Mouse (Mus musculus) liver, embryonic 13.5 days (tissue): ENCODE measurements around the gene Pmvk. TPM values are rescaled to one million over a fixed set of nuclear protein-coding genes. Genes with fewer than 3 reads are reported as not detected.

Source experiments
- ATAC-seq: fragments of 200-750 bp; cut with Nextera tagmentation; 2 replicates; pipeline ENCODE4 v1.8.0; 2017; ENCODE audit warnings: low read depth, mild to moderate bottlenecking, moderate number of reproducible peaks, moderate library complexity
- DNase-seq: peaks from one replicate; pipeline ENCODE4 v3.0.0; 2022
- H3K27ac ChIP-seq: fragments of 300-500 bp; sonication (generic); 2 replicates; pipeline ENCODE4 v1.5.1; 2015; ENCODE audit warnings: moderate library complexity, mild to moderate bottlenecking, inconsistent platforms
- H3K27me3 ChIP-seq: fragments of 300-500 bp; sonication (generic); 2 replicates; pipeline ENCODE4 v1.6.1; 2015; ENCODE audit warnings: mild to moderate bottlenecking, inconsistent platforms
- H3K36me3 ChIP-seq: fragments of 300-500 bp; sonication (generic); 2 replicates; pipeline ENCODE4 v1.6.1; 2015; ENCODE audit warnings: mild to moderate bottlenecking, inconsistent platforms
- H3K4me1 ChIP-seq: fragments of 300-500 bp; sonication (generic); replicated peaks from 2 replicates; pipeline ENCODE4 v1.6.1; 2015; ENCODE audit warnings: inconsistent platforms
- H3K4me2 ChIP-seq: fragments of 300-500 bp; sonication (generic); 2 replicates; pipeline ENCODE4 v1.6.1; 2015; ENCODE audit warnings: inconsistent platforms, mild to moderate bottlenecking, moderate library complexity
- H3K4me3 ChIP-seq: fragments of 300-500 bp; sonication (generic); replicated peaks from 2 replicates; pipeline ENCODE4 v1.5.1; 2015; ENCODE audit warnings: mild to moderate bottlenecking, inconsistent platforms
- H3K9ac ChIP-seq: fragments of 300-500 bp; sonication (generic); 2 replicates; pipeline ENCODE4 v1.6.1; 2015; ENCODE audit warnings: mild to moderate bottlenecking, inconsistent platforms
- H3K9me3 ChIP-seq: fragments of 300-500 bp; sonication (generic); replicated peaks from 2 replicates; pipeline ENCODE4 v1.6.1; 2016; ENCODE audit warnings: inconsistent platforms
- WGBS: fragments of 180-500 bp; shearing (Covaris S2); methylation state at CpG from one replicate; pipeline ENCODE4 v1.1.7; 2015; ENCODE audit not compliant: insufficient replicate concordance; 5-methylcytosine and 5-hydroxymethylcytosine counted together
- polyA plus RNA-seq: library from polyadenylated mRNA; unstranded; fragments of >200 nt; fragmentation: Nextera tagmentation; extraction: Ambion mirVana; gene quantifications from 2 replicates; pipeline ENCODE4 v1.2.1, GENCODE M21; 2015

Pmvk gene
- polyA plus RNA-seq = 39.5 and 40.4 TPM in 2 replicates

GRCm38 (mm10) chr3:89454401-89455177 lies at the start of gene Pmvk:
TSS of gene Pmvk (plus strand) at chr3:89454541.
- peaks cover 50% of the 10 kb centered on the region for H3K4me1 ChIP-seq

GRCm38 (mm10) chr3:89406887-89407286 lies 47.5 kb upstream of the Pmvk start:
- Histone ChIP-seq H3K4me1 (peaks cover 24% of the 10 kb centered on the region), H3K4me2 (no peak overlapping the region), H3K9me3 (no peaks in the 10 kb centered on the region), H3K27me3 (no peaks in the 10 kb centered on the region), H3K27ac (no peak overlapping the region), H3K9ac (no peak overlapping the region), H3K4me3 (no peak overlapping the region), H3K36me3 (peaks cover 64% of the 10 kb centered on the region)
- no peak for DNase-seq
- no peak for ATAC-seq
- 81% methylated on average over 6 of the region's 6 CpGs for WGBS

More at GRCm38 (mm10) chr3:89454401-89455177, at the start of gene Pmvk:
- Histone ChIP-seq H3K27ac (no peak within 1 kb of the TSS), H3K9ac (no peak within 1 kb of the TSS), H3K9me3 (no peaks in the 10 kb centered on the region), H3K27me3 (no peaks in the 10 kb centered on the region), H3K4me3 (no peak within 1 kb of the TSS), H3K4me2 (no peak within 1 kb of the TSS), H3K36me3 (no peaks in the 10 kb centered on the region)
- ATAC-seq (no peak), DNase-seq (no peak)
- 62% methylated on average over 10 of the region's 10 CpGs for WGBS

- H3K9me3 ChIP-seq = no peaks in the 10 kb centered on the region
- peaks cover 31% of the 10 kb centered on the region for H3K4me1 ChIP-seq
- 75% methylated on average over 16 of the region's 16 CpGs for WGBS
- H3K27me3 ChIP-seq = no peaks in the 10 kb centered on the region
- H3K4me3 ChIP-seq = no peak overlapping the region
- H3K4me2 ChIP-seq = no peak overlapping the region
- no peak for DNase-seq
- H3K27ac ChIP-seq = no peak overlapping the region
- H3K9ac ChIP-seq = no peak overlapping the region
- no peak for ATAC-seq
- H3K36me3 ChIP-seq = peaks cover 54% of the 10 kb centered on the region
Observed at GRCm38 (mm10) chr3:89408448-89408847, 45.9 kb upstream of the Pmvk start.

DNA sequence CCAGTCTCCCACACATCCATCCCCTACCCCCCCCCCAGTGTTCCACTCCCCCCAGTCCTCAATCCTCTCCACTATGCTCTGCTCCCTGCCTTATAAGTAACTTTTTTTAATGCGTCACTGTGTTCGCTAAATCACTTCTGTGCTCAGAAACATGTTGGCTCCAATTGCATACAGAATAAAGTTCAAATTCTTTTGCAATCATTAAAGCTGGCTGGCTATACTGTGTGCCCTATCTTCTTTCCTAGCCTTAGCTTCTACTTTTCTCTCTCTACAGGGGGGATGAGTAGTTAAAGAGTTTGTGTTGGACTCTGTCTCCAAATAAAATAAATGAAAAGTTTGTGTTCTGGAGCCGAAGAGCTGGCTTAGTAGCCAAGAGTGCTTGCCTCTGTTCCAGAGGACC lies 44.6 kb upstream of the Pmvk start:
- Histone ChIP-seq H3K4me2 (0 out of 2 replicates have a peak overlapping the region, but pooled peaks have one; percentile 85), H3K36me3 (peaks cover 57% of the 10 kb centered on the region), H3K27ac (no peak overlapping the region), H3K4me3 (no peak overlapping the region), H3K4me1 (peaks cover 31% of the 10 kb centered on the region), H3K9me3 (0 out of 2 replicates have a peak, but pooled peaks cover 2% of the 10 kb centered on the region), H3K27me3 (no peaks in the 10 kb centered on the region), H3K9ac (no peak overlapping the region)
- ATAC-seq (no peak), DNase-seq (no peak)
- 78% methylated on average over 3 of the region's 3 CpGs for WGBS

DNA sequence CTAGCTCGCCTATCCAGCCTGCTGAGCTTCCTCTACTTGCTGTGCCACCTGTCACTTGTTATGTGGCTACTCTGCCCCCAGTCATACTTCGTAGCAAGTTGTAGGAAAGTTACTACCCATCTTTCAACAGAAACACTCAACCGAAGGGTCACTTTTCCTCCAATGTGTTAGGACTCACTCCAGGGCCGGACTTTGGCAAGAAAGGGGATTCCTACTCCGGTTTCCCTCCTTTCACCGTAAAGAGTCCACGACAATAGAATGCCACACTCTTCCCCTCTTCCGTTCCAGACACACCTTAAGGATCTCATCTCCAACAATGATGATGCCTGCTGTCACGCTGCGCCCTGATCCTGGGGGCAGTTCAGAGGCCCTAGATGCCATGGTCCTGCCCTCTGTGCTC lies 43.5 kb upstream of the Pmvk start:
- peak overlapping the region; percentile 85 for H3K4me2 ChIP-seq
- H3K4me1 ChIP-seq = peaks cover 32% of the 10 kb centered on the region
- 68% methylated on average over 10 of the region's 10 CpGs for WGBS
- DNase-seq (no peak), ATAC-seq (no peak)
- H3K9me3 ChIP-seq = 0 out of 2 replicates have a peak, but pooled peaks cover 2% of the 10 kb centered on the region
- H3K9ac ChIP-seq = peak overlapping the region; percentile 74
- H3K4me3 ChIP-seq = peak overlapping the region; percentile 68
- H3K27me3 ChIP-seq = no peaks in the 10 kb centered on the region
- peaks cover 58% of the 10 kb centered on the region for H3K36me3 ChIP-seq
- H3K27ac ChIP-seq = peak overlapping the region; percentile 56; the same call in 1 of the 2 replicates

DNA sequence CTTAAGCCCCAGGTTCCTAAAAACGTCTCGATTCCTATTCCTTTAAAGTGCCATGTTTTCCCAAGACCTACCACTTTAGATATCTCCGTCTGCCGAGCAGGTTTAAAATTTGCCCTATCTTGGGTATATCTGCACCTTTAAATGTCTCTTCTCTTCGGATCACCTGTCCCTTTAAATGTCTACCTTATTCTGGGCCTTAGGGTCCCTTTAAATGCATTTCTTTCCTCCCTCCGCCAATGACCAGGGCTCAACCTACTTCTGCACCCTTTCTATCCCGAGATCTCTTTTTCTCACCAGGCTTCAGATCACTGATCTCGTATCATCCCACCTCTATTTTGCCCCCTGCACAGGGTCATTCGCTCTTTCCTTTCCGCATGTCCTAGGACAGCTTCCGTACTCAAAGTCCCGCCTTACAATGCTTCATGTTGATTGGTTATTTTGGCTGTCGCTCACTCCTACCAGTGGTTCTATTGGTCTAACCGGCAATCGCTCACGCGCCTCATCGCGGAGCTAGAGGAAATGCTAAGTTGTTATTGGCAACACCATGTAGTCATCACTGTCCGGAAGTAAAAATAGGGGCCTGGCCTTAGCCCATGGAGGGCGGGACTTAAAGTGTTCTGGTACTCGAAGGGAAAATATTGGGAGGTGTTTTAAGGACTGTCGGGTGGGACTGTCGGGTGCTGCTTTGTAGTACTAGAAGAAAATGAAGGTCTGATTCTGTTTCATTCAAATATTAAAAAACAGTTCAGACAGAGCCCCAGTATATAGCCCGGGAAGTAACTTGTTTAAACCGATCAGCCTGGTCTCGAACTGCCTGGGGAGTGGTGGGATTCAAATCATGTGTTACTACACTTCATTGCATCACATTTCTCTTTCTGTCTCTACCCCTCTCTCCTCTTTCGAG lies 42.6 kb upstream of the Pmvk start, which contains the start of gene Flad1:
Gene Flad1 (minus strand): TSS at position 381 of the 904 bp plus-strand sequence.
- Histone ChIP-seq H3K9me3 (0 out of 2 replicates have a peak, but pooled peaks cover 2% of the 10 kb centered on the region), H3K4me3 (peak within 1 kb of the TSS; percentile 68), H3K4me2 (peak within 1 kb of the TSS; percentile 85), H3K4me1 (peaks cover 41% of the 10 kb centered on the region), H3K9ac (peak within 1 kb of the TSS; percentile 74), H3K36me3 (peaks cover 61% of the 10 kb centered on the region), H3K27me3 (no peaks in the 10 kb centered on the region), H3K27ac (peak within 1 kb of the TSS; percentile 70)
- WGBS = 5% methylated on average over 28 of the region's 28 CpGs
- DNase-seq (peak; percentile 97), ATAC-seq (peak; percentile 100)

- H3K36me3 ChIP-seq = peaks cover 40% of the 10 kb centered on the region
- no peak overlapping the region for H3K27ac ChIP-seq
- no peak overlapping the region; the same call in 1 of the 2 replicates for H3K9ac ChIP-seq
- H3K4me3 ChIP-seq = peak overlapping the region; percentile 76
- H3K9me3 ChIP-seq = 0 out of 2 replicates have a peak, but pooled peaks cover 2% of the 10 kb centered on the region
- DNase-seq (no peak), ATAC-seq (no peak)
- peaks cover 50% of the 10 kb centered on the region for H3K4me1 ChIP-seq
- H3K27me3 ChIP-seq = no peaks in the 10 kb centered on the region
- WGBS = 92% methylated on average over 8 of the region's 8 CpGs
- H3K4me2 ChIP-seq = peak overlapping the region; percentile 97
Observed at GRCm38 (mm10) chr3:89416158-89416557, 38.2 kb upstream of the Pmvk start.

DNA sequence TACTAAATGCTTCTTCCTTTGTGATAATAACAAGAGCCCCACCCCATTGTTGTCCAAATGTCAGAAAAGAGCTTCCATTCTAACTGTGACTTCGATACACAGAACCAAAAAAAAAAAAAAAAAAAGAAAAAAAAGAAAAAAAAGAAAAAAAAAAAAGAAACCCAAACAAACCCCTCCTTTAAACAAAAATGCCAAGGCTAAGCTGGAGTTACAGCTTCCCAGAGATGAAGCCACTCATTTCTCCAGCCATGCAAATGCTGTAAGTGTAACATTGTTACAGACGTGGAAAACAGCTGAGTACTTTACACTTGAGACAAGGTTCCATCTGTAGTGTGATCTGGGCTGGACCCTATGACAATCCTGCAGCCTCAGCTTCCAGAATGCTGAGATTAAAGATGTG lies 37.2 kb upstream of the Pmvk start:
- WGBS = 12% methylated on average over 2 of the region's 2 CpGs
- Histone ChIP-seq H3K4me3 (peak overlapping the region; percentile 76), H3K27me3 (no peaks in the 10 kb centered on the region), H3K27ac (peak overlapping the region; percentile 98), H3K4me1 (peaks cover 54% of the 10 kb centered on the region), H3K9ac (peak overlapping the region; percentile 89), H3K9me3 (0 out of 2 replicates have a peak, but pooled peaks cover 2% of the 10 kb centered on the region), H3K4me2 (peak overlapping the region; percentile 97), H3K36me3 (peaks cover 46% of the 10 kb centered on the region)
- no peak for ATAC-seq
- no peak for DNase-seq

DNA sequence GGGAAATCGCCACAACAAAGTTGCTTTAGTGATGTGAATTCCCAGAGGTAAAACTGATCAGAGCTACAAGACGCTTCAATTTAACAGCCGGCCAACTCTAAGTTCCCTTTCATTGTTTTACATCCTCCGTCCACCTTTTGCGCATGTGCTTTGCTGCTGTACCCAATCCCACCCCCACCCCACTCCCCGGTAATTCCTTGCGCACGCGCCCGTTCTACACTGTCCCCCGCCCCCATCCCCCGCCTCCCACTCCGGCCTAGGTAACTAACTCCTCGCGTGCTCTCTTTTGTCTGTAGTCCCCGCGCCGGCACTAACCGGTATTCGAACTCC lies 36.5 kb upstream of the Pmvk start:
- WGBS = under 1% methylated on average over 20 of the region's 20 CpGs
- no peak for DNase-seq
- Histone ChIP-seq H3K4me1 (peaks cover 56% of the 10 kb centered on the region), H3K27me3 (no peaks in the 10 kb centered on the region), H3K9ac (peak overlapping the region; percentile 89), H3K4me2 (peak overlapping the region; percentile 97), H3K27ac (peak overlapping the region; percentile 98), H3K36me3 (peaks cover 47% of the 10 kb centered on the region), H3K4me3 (peak overlapping the region; percentile 76), H3K9me3 (0 out of 2 replicates have a peak, but pooled peaks cover 2% of the 10 kb centered on the region)
- peak; percentile 6 for ATAC-seq

GRCm38 (mm10) chr3:89418170-89418860 lies 36.0 kb upstream of the Pmvk start, which contains the start of the genes Cks1b and Shc1:
TSS of gene Cks1b (minus strand) at chr3:89418383.
TSS of gene Shc1 (plus strand) at chr3:89418443.
- H3K9ac ChIP-seq = peak within 1 kb of the TSS; percentile 89
- H3K4me2 ChIP-seq = peak within 1 kb of the TSS; percentile 97
- H3K36me3 ChIP-seq = peaks cover 46% of the 10 kb centered on the region
- peaks cover 61% of the 10 kb centered on the region for H3K4me1 ChIP-seq
- peak within 1 kb of the TSS; percentile 98 for H3K27ac ChIP-seq
- ATAC-seq (peak; percentile 89), DNase-seq (peak; percentile 94)
- 0 out of 2 replicates have a peak, but pooled peaks cover 2% of the 10 kb centered on the region for H3K9me3 ChIP-seq
- H3K27me3 ChIP-seq = no peaks in the 10 kb centered on the region
- peak within 1 kb of the TSS; percentile 76 for H3K4me3 ChIP-seq
- WGBS = under 1% methylated on average over 39 of the region's 39 CpGs
